Mouse (Mus musculus) naive thymus-derived CD4-positive, alpha-beta T cell, adult 2 months (primary cell): Measurements from ENCODE around the gene Atxn1.

Experiments
- DNase-seq: peaks from one replicate; pipeline ENCODE4 v3.0.0-alpha.2; 2011; ENCODE audit warnings: low read depth

Atxn1 gene

DNA sequence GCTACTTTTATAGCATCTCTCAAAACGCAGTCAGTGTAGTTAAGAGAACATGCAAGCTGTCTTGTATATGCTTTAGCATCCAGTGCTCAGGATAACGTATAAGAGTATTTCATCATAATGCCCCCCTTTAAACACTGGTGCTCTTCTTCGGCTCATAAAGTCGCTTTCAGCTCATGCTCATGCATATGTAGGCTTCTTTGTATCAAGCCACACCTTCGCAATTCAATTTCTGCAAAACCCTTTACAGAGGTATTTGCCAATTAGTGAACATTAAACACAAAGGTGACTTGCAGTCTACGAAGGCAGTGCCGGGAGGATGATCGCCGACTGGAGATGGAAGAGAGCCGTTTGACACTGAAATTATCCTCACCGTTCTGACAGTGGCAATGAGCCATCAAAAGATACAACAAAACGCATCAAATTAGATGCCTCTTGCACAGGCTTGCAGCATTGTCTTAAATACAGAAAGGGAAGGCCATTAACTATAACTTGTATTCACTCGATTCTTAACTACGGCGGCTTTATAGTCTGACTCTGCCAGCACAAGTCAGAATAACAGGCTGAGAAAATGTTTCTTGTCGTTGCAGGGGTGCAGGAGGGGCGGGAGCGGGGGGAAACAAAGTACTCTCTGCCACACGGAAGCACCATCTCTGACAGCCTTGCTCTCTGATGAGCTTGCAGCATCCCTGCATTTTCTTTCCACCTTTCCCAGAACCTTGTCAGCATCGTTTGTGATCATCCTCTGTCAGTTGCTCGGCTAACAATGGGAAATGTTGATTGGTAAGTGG is 191.2 kb downstream of the Atxn1 start:
- DNase-seq = no peak

DNA sequence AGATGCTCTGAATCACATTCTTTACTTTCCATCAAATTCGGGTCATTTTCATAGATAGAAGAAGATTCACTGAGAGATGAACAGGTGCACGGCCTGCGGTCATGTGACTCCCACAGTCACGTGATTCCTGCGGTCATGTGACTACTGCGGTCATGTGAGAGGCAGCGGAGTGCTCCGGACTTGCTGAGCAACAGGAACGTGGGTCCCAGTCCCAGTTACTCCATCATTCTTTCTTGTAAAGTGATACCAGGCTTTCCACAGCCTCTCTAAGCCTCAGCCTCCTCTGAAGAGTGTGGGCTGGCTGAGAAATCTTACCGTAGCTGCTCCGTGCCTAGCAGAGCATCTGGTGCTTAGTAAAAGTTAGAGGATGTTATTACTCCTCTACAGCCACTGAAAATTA is 195.1 kb downstream of the Atxn1 start:
- DNase-seq = no peak

DNA sequence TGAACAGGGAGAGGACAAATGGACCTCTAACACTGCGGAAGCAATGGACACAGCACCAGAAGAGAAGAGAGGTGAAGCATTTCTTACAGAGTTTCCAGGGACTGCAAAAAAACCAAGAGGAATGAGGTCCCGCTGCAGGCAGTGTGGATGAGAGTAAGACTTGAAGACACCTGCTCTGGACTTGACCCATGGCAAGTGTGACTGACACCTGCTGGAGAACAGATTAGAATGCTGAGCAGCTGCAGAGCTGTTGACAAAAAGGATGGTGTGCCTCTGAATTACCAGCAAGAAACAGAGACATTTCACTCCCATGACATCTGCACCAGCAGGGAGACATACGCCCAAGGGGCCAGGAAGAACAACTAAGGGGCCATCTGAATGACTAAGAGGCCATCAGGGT is 196.6 kb downstream of the Atxn1 start:
- no peak for DNase-seq

DNA sequence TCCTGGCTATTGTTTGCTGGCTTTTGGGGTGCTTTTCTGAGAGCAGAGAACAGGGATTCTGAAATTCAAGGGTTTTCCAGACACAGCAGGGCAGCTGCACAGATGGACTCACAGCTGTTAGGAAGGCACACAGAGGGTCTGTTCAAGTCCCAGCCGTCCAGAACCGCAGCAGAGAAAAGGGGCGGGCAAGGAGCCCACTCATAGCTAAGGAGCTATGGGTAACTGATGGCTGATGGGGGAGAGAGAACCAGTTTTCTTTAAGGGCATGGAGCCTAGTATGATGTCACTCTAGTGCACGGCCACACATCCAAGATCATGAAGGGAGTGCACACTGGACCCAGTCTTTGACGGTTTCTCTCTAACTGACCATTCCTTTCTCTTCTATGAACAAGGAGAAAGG is 200.5 kb downstream of the Atxn1 start:
- DNase-seq = no peak

DNA sequence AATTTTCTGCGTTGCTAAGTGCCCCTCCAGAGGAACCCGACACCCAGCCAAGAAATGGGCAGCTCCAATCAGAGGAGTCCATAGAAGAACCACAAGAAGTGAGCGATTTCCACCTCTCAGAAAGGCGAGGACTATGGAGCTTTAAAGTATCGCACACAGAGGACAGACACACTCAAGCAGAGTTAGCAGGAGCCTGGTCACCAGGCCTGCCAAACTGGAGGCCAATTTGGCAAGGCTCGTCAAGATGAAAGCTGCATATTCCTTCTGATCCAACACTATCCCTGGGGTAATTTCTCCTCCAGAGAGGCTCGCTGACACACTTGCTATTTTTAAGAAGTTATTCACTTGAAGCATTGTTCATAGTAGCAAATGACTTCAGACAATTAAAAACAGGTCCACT is 202.5 kb downstream of the Atxn1 start:
- DNase-seq = no peak

DNA sequence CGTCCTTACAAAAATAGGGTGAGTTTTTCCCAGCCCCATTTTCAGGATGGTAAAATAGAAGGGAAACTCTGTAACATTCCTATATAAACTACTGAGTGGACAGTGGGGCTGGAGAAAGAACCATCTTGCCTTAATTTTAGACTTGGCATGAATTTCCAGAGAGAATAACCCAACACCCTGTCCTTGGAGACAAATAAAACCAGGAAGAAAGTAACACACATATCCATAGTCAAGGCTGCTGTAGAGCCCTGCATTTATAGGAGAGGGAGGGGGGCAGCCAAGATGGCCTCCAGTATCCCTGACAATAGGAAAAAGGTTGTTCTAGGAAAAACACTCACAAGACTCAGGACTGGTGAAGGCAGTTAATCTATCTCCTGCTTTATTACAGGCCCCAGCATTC is 210.3 kb downstream of the Atxn1 start:
- DNase-seq = no peak

DNA sequence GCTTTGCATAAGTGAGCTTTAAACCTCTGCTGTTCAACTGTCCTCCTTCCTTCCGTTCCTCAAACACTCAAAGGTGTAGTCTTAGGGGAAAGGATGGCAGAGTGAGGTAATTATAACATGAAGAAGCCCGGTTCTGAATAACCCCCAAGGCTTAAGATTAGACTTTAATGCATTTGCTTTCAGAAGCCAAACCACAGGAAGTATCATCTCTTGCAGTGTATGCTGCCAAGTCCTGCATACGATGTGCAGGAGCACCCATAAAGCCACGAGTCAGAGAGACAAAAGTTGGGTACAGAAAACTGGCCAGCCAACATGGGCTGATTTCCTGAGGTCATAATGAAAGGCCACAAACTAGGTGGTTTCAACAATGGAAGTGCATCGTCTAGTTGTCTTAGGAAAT is 212.3 kb downstream of the Atxn1 start:
- peak; percentile 23 for DNase-seq

DNA sequence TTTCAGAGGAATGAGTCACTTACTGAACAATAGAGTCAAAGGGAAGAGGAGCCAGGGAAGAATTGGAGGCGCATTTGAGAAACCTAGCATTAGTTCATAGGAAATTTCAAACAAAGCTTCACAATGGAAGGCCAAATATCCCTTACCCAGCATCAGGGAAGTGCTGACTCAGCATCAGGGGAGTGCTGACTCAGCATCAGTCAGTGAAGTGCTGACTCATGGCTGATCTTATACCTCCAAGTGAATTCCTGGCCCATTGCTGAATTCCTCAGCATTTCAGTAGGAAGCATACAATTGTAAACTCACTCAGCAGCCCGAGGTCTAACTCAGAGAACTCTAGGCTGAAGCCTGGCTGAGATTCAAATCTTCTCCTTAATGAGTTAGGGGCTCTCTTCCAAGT is 213.6 kb downstream of the Atxn1 start:
- DNase-seq = no peak

DNA sequence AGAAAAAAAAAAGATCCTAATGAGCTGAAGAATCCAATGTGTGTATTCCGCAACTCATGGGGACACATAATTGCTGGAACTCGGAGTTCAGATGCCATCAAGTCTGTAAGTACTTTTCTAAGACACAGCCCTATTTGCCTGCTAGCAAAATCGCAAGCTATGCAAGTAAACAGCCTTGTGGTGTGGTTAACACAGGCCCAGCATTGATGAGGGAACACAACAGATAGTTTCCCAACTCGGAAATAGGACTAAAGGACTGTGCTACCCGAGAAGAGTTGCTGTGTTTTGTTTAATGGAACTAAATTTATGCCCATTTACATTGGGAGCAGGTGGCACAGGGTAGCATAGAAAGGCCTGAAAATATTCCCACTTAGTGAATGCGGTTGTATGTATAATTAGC is 214.2 kb downstream of the Atxn1 start:
- DNase-seq = no peak

DNA sequence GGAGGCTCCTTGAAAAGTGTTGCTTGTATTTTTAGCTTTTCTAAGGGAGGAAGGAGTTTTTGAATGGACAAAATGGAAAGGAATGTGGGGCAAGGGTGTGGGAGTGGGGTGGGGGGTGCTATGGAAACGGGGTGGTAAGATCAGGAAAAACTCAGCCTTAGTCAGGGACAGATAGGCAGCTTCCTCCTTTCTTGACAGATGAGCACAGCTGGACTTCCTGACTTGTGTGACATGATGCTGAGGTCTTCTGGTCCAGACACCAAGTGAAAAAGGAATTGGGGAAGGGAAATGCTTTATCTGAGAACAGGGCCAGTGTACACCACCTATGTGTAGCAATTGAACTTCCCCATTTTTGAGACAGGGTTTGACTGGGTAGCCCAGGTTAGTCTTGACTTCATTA is 214.9 kb downstream of the Atxn1 start:
- no peak for DNase-seq

DNA sequence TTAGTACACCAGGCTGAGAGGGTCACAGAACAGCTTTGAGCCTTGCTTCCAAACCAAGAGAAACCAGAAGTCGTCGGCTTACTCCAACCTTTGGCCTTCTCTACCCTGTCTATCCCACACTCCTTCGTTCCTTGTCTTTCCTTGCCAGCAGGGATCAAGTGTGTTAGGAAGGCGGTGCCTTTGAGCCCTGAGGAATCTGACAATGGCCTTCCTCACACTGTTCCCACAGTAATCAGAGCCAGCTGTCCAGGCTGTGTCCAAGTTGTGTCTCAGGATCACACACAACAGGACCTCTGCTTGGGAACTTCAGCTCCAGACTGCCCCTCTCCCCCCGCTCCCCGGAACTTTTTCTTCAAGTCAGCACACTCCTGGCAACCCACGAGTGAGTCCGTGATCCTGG is 215.6 kb downstream of the Atxn1 start:
- DNase-seq = no peak

DNA sequence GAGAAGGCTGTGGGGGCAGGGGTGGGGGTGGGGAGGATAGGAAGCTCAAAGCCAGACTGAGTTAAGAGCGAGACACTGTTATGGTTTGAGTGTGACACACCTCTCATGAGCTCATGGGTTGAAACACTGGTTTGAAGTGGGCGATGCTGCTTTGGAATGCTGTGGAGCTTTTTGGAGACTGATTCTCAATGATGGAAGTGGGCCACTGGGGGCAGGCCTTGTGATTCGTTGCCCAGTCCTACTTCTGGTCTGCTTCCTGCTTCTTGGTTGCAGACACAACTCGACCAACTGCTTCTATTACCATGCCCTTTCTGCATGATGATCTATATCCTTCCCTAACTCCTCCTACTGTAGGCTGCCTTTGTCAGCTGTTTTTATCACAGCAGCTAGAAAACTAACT is 216.1 kb downstream of the Atxn1 start:
- DNase-seq = no peak

DNA sequence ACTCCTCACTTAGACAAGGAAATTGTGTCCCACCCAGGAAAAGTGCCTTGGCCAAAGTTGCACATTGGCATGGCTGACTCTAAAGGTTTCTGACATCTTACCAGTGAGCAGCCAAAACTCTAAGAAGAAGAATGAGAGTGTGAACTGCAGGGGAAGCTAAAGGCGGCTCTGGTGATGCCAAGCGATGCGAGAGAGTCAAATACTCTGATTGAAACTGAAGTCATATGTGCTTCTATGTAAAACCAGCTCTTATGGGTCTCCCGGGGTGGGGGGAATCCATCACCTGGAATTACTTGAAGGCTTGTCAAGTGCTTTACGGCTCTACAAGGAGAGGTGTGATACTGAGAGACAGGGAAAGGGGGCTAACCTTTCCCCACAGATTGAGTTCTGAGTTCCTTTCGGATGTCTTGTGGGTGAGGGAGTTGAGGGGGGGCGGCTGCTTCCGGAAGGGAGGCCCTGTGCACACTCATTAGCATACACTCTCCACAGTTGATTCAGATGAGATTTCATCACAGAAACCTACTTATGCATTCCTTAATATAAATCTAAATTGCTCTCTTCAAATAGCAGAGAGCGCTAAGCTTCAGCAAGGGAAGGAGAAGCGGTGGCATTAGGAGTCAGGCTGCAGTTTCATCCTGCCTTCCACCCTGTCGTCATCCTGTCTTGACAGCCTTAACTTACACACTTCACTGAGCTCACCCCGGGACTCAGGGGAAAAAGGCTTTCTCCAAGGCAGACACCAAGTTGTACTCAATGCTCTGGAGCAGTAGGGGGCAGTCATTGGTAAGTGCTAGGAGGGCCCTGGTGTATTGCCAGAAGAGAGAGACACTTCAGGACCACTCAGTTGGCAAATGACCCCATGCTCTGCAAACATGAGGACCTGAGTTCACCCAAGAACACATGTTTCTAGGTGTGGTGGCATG is 218.7 kb downstream of the Atxn1 start:
- peak; percentile 7 for DNase-seq

DNA sequence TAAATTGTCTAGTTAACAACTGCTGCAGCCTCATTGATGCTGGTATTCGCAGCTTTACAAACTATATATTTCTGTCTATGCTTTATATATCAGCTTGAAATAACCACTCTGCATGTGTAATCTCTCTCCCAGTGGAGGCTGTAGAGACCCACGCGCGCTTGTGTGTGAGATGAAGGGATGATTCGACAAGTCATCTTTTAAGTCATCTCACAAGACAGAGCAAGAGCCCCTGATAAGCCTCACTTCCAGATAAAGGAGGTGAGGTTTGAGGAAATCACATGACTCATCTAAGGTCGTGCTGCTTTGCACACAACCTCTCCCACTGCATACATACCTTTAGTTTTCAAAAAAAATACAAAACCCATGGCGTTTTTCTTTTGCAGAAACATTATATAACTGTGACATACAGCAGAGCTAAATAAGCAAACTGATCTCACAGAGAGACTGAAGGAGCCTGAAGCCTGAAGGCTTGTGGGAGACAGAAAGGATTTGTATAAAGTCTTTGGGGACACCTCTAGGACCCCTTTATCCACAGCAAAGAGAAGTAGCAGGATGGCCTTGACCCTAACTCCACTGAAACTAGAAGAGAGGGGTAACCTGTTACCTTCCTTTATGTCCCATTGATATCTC is 219.9 kb downstream of the Atxn1 start:
- DNase-seq = no peak

DNA sequence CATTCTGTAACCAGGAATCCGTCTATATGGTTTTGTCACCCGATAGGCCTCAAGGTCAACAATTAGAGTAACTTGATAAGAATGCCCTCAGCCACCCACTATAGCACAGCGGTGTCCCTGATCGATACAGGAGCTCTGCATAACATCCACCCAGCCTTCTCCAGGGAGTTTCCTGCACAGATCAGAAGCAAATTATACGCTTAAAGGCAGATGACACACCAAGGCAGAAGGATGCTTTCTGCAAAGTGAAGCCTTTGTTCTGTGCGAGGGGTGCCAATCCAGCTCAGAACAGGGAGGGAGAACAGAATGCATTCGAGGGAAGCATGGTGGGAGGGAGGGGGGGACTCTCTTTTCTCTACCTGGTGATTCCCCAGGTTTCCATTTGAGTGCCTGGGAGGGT is 221.0 kb downstream of the Atxn1 start:
- DNase-seq = no peak

DNA sequence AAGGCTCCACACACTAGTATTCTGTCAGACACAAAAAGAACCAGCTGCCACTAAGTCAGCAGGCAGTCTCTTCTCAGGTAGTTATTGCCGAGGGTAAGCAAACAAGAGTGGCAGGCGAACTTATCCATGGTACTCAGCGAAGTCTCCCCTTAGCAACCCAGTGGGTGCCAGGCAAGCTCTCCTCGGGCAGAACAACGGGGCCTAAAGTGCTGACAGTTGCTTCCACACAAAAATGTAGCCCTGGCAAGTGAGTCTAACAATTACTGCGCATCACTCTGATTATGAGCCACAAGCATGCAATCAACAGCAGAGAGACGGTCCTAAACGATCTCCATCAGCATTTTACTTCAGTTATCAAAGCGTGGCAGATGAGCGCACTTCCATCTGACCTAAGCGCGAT is 224.4 kb downstream of the Atxn1 start:
- no peak for DNase-seq

DNA sequence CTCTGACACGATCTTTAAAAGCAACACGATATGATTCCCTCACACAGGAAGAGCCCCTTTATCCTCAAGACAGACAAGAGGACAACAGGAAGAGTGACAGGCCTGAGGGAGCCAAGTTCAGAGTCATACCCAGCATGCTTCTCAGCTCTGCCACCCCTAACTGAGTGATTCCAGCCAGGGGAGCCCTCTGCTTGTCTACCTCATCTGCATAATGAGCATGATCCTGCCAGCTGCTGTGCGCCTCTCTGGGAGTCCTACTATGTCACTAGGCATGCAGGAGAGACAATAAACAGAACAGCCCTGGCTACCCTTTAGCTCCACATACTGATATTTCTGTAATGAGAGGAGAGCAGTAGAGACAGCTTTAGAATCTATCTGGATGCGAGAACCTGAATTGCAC is 228.6 kb downstream of the Atxn1 start:
- DNase-seq = no peak

DNA sequence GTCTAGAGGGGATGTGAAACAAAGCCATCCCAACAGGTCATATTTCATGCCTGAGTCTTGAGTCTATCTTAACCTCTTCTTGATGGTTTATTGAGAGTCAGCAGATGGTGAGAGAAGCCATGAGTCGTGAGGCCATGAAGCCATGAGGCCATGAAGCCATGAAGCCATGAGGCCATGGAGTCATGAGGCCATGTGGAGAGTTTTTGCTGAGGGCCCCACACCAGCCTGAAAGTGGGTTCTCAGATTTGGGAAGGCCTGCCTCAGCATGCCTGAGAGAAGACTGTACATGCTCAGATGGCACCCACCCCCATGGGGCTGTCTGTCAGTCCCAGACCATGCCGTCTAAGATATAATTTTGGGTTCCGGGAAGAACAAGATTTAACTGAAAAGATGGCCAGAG is 229.0 kb downstream of the Atxn1 start:
- no peak for DNase-seq

DNA sequence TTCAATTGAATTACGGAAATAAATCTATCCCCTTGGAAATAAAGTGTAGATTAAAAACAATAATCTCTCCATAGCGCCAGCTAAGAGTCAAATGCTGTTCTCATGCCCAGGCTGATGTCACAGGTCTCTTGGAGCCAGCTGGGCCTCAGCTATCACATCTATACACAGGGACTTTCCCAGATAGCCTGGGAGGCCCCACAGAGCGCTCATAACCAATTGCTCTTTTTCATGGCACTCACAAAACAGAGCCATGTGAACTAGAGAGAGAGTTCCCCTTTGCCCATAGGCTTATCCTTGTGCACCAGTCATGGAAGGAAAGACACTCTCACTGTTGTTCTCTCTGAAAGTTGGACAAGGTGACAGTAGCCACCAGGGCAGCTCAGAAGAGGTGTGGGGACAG is 230.3 kb downstream of the Atxn1 start:
- no peak for DNase-seq

DNA sequence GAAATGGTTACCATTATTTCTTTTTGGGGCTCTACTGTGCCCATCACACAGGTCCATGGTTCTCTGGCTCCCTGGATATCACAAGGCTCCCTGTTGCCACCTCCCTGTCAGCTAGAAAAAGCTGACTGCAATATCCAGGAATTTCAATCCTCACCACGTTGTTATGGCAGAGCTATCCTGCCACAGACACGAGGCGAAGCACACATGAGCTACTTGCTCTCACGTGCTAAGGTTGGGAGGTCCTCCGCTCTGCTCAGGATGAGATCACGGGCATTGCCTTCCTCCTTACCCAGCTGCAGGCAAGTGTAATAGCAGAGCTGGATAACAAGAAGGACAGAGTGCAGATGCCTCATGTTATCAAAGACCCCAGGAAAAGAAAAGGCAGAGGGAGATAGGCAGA is 232.2 kb downstream of the Atxn1 start:
- no peak for DNase-seq

DNA sequence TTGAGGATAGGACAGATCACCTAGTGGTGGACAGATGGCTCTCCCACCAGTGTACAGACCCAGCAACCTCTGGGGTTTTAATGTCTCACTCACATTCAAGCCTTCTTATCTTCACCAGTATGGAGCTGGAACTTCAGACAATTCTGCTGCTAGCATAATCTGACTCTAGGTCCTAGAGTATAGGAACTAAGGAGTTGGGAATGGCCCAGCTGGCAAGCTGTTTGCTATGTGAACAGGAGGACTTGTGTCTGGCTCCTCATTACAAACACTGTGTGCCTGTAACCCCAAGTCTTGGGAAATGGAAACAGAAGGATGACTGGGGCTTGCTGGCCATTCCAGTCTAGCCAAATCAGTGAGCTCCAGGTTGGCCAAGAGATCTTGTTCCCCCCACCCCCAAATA is 237.9 kb downstream of the Atxn1 start:
- no peak for DNase-seq

DNA sequence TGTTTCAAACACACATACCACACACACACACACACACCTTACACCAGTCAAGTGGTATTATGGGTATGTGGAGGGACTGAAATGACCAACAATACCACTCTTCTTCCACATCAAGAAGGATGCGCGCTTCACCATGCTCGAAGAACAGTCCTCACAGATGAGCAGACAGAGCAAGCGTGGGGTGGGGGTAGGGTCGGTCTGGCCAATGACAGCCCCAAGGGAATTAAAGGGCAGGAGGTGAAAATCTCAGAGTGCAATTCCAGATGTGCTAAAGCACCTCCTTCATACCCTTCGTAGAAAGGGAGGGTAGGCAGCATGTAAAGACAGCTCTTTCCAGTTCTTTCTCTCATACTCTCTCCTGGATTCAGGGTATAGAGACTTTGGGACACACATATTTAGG is 238.6 kb downstream of the Atxn1 start:
- DNase-seq = no peak
